Mouse (Mus musculus): ENCODE results near the gene Phf7.

DNA sequence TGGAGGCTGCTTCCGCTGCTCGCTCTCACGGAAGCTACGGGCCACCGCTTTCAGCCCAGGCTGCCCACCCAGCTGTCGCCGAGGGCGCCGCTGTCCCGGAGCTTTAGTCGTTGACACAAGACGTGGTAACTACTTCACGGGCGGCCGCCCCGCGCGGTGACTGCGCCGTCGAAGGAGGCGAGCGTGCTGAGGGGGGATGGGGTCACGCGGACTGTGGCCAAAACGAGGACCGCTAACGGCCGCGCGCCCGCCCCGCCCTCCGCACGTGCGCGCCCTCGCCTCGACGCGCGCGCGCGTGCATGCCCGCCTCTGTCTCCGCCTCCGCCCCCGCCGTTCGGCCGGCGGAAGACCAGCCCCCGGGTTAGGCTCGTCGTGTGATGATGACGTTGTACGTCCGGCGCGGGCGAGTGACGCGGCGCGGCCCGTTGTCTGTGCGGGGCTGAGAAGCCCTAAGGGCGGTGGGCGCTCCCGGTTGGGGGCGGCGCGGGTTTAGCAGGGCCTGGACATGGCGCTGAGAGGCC, at the start of gene Phf7, which contains the start of gene Bap1:
- no peak for TF ChIP-seq EP300 (optimal IDR thresholded peaks at IDR 0.05)
- peak; percentile 21 for TF ChIP-seq CTCF (IDR thresholded peaks at IDR 0.05; ENCODE audit: low read depth)
